Mouse (Mus musculus) megakaryocyte, embryonic 14.5 days (primary cell): ENCODE results near the gene Rab12.

Source experiments
- FLI1 ChIP-seq: IDR thresholded peaks from 2 replicates; pipeline ENCODE4 v1.6.1; 2012; ENCODE audit warnings: low read length, inconsistent platforms, mixed read lengths
- GATA1 ChIP-seq: IDR thresholded peaks from 3 replicates; pipeline ENCODE4 v1.6.1; 2012; ENCODE audit warnings: mixed read lengths, low read length, inconsistent platforms, borderline replicate concordance

- TF ChIP-seq GATA1: no peak
- no peak for TF ChIP-seq FLI1
Observed at GRCm38 (mm10) chr17:66470020-66470419, 49.5 kb downstream of the Rab12 start.
